Mouse (Mus musculus) kidney, embryonic 16.5 days (tissue): ENCODE measurements around the gene Olfr1495. TPM values are rescaled to one million over a fixed set of nuclear protein-coding genes. Genes with fewer than 3 reads are reported as not detected.
"Not testable (repeated sequence)": the region's sequence is repeated elsewhere in the genome, so short reads cannot be mapped to it uniquely, and the experiment has no call there.

Experiments used
- ATAC-seq: fragments of 200-750 bp; cut with Nextera tagmentation; 2 replicates; pipeline ENCODE4 v1.8.0; 2017; ENCODE audit warnings: moderate TSS enrichment; ENCODE audit not compliant: low FRiP score, low TSS enrichment
- H3K27ac ChIP-seq: fragments of 300-500 bp; sonication (generic); 2 replicates; pipeline ENCODE4 v1.5.1; 2014; ENCODE audit warnings: low read length
- H3K27me3 ChIP-seq: fragments of 300-500 bp; sonication (generic); 2 replicates; pipeline ENCODE4 v1.6.1; 2014; ENCODE audit warnings: low read length, control low read depth, mixed read lengths; ENCODE audit not compliant: insufficient read depth
- H3K36me3 ChIP-seq: fragments of 300-500 bp; sonication (generic); 2 replicates; pipeline ENCODE4 v1.6.1; 2014; ENCODE audit warnings: low read length, control low read depth, mixed read lengths; ENCODE audit not compliant: insufficient read depth
- H3K4me1 ChIP-seq: fragments of 300-500 bp; sonication (generic); 2 replicates; pipeline ENCODE4 v1.6.1; 2014; ENCODE audit warnings: low read length, control low read depth, mixed read lengths; ENCODE audit not compliant: insufficient read depth
- H3K4me2 ChIP-seq: fragments of 300-500 bp; sonication (generic); replicated peaks from 2 replicates; pipeline ENCODE4 v1.6.1; 2014; ENCODE audit warnings: low read depth, low read length
- H3K4me3 ChIP-seq: fragments of 300-500 bp; sonication (generic); 2 replicates; pipeline ENCODE4 v1.5.1; 2014; ENCODE audit warnings: mild to moderate bottlenecking, low read length
- H3K9ac ChIP-seq: fragments of 300-500 bp; sonication (generic); replicated peaks from 2 replicates; pipeline ENCODE4 v1.6.1; 2014; ENCODE audit warnings: low read length
- H3K9me3 ChIP-seq: fragments of 300-500 bp; sonication (generic); 2 replicates; pipeline ENCODE4 v1.6.1; 2016; ENCODE audit warnings: low read length, control low read depth
- WGBS: fragments of 180-500 bp; shearing (Covaris S2); extraction: QIAGEN DNeasy Blood & Tissue Kit; methylation state at CpG from one replicate; pipeline ENCODE4 v1.1.7; 2014; 5-methylcytosine and 5-hydroxymethylcytosine counted together
- polyA plus RNA-seq: library from polyadenylated mRNA; unstranded; fragments of >200 nt; fragmentation: Nextera tagmentation; extraction: Ambion mirVana; gene quantifications from 2 replicates; pipeline ENCODE4 v1.2.1, GENCODE M21; 2015

Gene Olfr1495
- not detected in 2 replicates for polyA plus RNA-seq

DNA sequence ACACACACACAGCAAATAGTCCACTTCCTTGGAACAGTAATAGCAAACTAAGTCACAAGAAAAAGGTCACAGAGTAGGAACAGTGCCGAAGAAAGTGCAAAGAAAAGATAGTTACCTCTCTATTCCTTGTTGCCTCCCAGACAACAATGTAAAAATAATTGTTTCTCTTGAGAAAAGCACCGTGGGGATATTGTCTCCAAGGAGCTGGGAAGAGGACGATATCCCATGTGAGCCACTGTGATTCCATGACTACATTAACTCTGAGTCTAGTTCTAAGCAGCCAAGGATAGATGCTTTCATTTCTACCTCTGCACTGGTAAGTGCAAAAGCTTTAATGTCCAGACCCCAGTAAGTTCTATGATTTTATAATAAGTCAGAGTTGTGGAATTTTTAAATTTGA lies at the start of gene Olfr1495:
TSS of gene Olfr1495 (plus strand) at position 301 of the 400 bp plus-strand sequence.
- H3K9me3 ChIP-seq: no peaks in the 10 kb centered on the region
- no peak within 1 kb of the TSS for H3K4me2 ChIP-seq
- no peaks in the 10 kb centered on the region for H3K27me3 ChIP-seq
- no peak for ATAC-seq
- H3K9ac ChIP-seq: no peak within 1 kb of the TSS
- H3K36me3 ChIP-seq: no peaks in the 10 kb centered on the region
- 77% methylated on average over 3 of the region's 3 CpGs for WGBS
- no peak within 1 kb of the TSS for H3K27ac ChIP-seq
- H3K4me1 ChIP-seq: no peaks in the 10 kb centered on the region
- no peak within 1 kb of the TSS for H3K4me3 ChIP-seq

DNA sequence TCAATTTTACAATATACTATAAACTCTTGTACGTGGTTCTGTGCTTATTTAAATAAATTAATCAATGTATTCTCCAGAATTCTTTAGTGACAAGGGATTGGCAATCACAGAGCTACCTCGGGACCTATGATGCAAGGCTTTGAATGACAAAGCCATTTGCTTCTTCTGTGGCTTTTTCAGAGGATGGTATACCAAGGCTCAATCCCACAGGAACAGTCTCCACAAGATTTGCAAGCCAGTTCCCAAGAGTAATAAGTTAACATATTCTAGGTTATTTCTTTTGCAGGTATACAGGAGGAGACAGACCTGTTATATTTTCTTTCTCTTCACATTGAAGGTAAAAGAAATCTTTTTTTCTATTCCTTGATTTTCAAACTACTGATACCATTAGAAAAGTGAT lies 41.4 kb upstream of the Olfr1495 start, which contains the start of gene Olfr1493-ps1:
TSS of gene Olfr1493-ps1 (plus strand) at position 301 of the 400 bp plus-strand sequence.
- no peak within 1 kb of the TSS for H3K4me2 ChIP-seq
- H3K4me1 ChIP-seq: no peaks in the 10 kb centered on the region
- no peaks in the 10 kb centered on the region for H3K36me3 ChIP-seq
- ATAC-seq: no peak
- 48% methylated on average over 2 of the region's 2 CpGs for WGBS
- H3K9ac ChIP-seq: no peak within 1 kb of the TSS
- no peak within 1 kb of the TSS for H3K4me3 ChIP-seq
- H3K9me3 ChIP-seq: no peaks in the 10 kb centered on the region
- H3K27ac ChIP-seq: no peak within 1 kb of the TSS
- no peaks in the 10 kb centered on the region for H3K27me3 ChIP-seq

GRCm38 (mm10) chr19:13739428-13739827 lies 25.0 kb upstream of the Olfr1495 start, which contains the start of gene Olfr1494:
Olfr1494 (plus strand) TSS chr19:13739728.
- H3K9ac ChIP-seq: no peak within 1 kb of the TSS
- H3K9me3 ChIP-seq: no peaks in the 10 kb centered on the region
- no peak within 1 kb of the TSS for H3K4me2 ChIP-seq
- H3K27me3 ChIP-seq: no peaks in the 10 kb centered on the region
- H3K36me3 ChIP-seq: no peaks in the 10 kb centered on the region
- H3K27ac ChIP-seq: no peak within 1 kb of the TSS
- no peaks in the 10 kb centered on the region for H3K4me1 ChIP-seq
- no peak within 1 kb of the TSS for H3K4me3 ChIP-seq
- WGBS: 75% methylated on average over 4 of the region's 4 CpGs
- ATAC-seq: no peak

DNA sequence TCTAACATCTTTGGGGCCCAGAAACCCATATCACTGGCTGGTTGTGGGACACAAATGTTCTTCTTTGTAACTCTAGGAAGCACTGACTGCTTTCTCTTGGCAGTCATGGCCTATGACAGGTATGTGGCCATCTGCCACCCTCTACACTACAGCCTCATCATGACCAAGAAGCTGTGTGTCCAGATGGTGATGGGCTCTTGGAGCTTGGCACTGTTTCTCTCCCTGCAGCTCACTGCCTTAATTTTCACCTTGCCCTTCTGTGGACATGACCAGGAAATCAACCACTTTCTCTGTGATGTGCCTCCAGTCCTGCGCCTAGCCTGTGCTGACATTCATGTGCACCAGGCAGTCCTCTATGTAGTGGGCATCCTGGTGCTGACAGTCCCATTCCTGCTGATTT lies 15.0 kb upstream of the Olfr1495 start:
- Histone ChIP-seq H3K27ac (no peak overlapping the region), H3K36me3 (no peaks in the 10 kb centered on the region), H3K9ac (no peak overlapping the region), H3K9me3 (0 out of 2 replicates have a peak, but pooled peaks cover 2% of the 10 kb centered on the region), H3K4me2 (no peak overlapping the region), H3K4me1 (no peaks in the 10 kb centered on the region), H3K27me3 (no peaks in the 10 kb centered on the region), H3K4me3 (no peak overlapping the region)
- ATAC-seq: no peak
- 89% methylated on average over 1 of the region's 1 CpGs for WGBS

- no peak for ATAC-seq
Observed at GRCm38 (mm10) chr19:13768565-13769276, 4.3 kb downstream of the Olfr1495 start.

DNA sequence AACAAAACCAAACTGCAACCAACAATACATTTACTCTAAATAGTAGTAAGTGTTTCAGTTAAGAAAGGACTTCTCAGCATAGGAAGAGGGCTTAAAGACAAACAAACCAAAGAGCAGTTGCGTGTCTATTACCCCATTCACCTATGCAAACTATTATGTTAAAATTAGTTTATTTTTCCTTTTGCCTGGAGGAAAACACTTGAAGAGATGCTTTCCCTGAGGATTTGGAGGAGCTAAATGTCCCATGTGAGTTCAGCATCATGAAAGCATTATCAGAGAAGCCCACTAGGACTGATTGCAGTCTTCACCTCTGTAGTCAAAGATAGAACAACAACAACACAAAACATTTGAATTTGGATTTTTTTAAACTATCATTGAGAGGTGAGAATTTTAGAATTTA lies 13.2 kb downstream of the Olfr1495 start, which contains the start of gene Olfr1496:
TSS of gene Olfr1496 (plus strand) at position 301 of the 400 bp plus-strand sequence.
- WGBS: 85% methylated on average over 1 of the region's 1 CpGs
- ATAC-seq: no peak
- no peak within 1 kb of the TSS for H3K4me2 ChIP-seq

More at GRCm38 (mm10) chr19:13768565-13769276, 4.3 kb downstream of the Olfr1495 start:
- Histone ChIP-seq H3K4me3 (no peak overlapping the region), H3K4me2 (no peak overlapping the region), H3K9me3 (no peaks in the 10 kb centered on the region), H3K9ac (no peak overlapping the region), H3K36me3 (no peaks in the 10 kb centered on the region), H3K4me1 (no peaks in the 10 kb centered on the region), H3K27me3 (no peaks in the 10 kb centered on the region), H3K27ac (no peak overlapping the region)
- 87% methylated on average over 9 of the region's 9 CpGs for WGBS

GRCm38 (mm10) chr19:13798102-13798501 lies 33.7 kb downstream of the Olfr1495 start, which contains the start of gene Olfr1497:
Olfr1497 (minus strand) TSS chr19:13798202.
- H3K27ac ChIP-seq: no peak within 1 kb of the TSS
- no peaks in the 10 kb centered on the region for H3K9me3 ChIP-seq
- no peaks in the 10 kb centered on the region for H3K4me1 ChIP-seq
- H3K4me2 ChIP-seq: no peak within 1 kb of the TSS
- H3K9ac ChIP-seq: no peak within 1 kb of the TSS
- H3K36me3 ChIP-seq: no peaks in the 10 kb centered on the region
- ATAC-seq: no peak
- H3K27me3 ChIP-seq: no peaks in the 10 kb centered on the region
- no peak within 1 kb of the TSS for H3K4me3 ChIP-seq

More for the DNA sequence above, 13.2 kb downstream of the Olfr1495 start, which contains the start of gene Olfr1496:
- no peaks in the 10 kb centered on the region for H3K4me1 ChIP-seq
- H3K27me3 ChIP-seq: no peaks in the 10 kb centered on the region
- no peaks in the 10 kb centered on the region for H3K9me3 ChIP-seq
- no peak within 1 kb of the TSS for H3K9ac ChIP-seq
- H3K4me3 ChIP-seq: no peak within 1 kb of the TSS
- no peak within 1 kb of the TSS for H3K27ac ChIP-seq
- H3K36me3 ChIP-seq: no peaks in the 10 kb centered on the region

GRCm38 (mm10) chr19:13805486-13805885 lies 41.1 kb downstream of the Olfr1495 start:
- 76% methylated on average over 1 of the region's 1 CpGs for WGBS
- H3K9me3 ChIP-seq, H3K4me3 ChIP-seq, H3K27me3 ChIP-seq, H3K9ac ChIP-seq, H3K36me3 ChIP-seq, ATAC-seq, H3K4me1 ChIP-seq, H3K4me2 ChIP-seq, H3K27ac ChIP-seq: not testable (repeated sequence)

- Histone ChIP-seq H3K4me1 (no peaks in the 10 kb centered on the region), H3K4me3 (no peak overlapping the region), H3K9me3 (no peaks in the 10 kb centered on the region), H3K36me3 (no peaks in the 10 kb centered on the region), H3K27me3 (no peaks in the 10 kb centered on the region), H3K4me2 (no peak overlapping the region), H3K27ac (no peak overlapping the region), H3K9ac (no peak overlapping the region)
- ATAC-seq: no peak
- 53% methylated on average over 2 of the region's 2 CpGs for WGBS
Observed at GRCm38 (mm10) chr19:13812823-13813222, 48.4 kb downstream of the Olfr1495 start.

DNA sequence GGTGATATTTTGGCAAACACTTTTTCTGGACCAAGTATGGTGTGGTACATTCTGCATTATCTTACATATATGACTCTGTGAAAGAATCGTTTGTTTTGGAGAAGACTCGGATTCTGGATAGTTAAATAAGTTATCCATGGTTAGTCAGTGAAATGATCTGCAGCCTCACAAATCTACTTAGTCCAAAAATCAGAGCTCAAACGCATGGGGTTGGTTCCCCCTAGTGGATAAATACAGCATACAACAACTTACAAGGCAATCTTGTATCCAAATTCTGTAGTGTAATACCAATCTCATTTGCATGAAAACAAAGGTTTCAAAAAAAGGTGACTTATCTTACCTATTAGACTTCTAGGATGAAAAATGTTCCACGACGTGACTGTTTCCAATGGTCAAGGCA lies 54.4 kb downstream of the Olfr1495 start:
- no peaks in the 10 kb centered on the region for H3K36me3 ChIP-seq
- 35% methylated on average over 5 of the region's 5 CpGs for WGBS
- H3K9me3 ChIP-seq: no peaks in the 10 kb centered on the region
- H3K9ac ChIP-seq: no peak overlapping the region
- H3K4me1 ChIP-seq: no peaks in the 10 kb centered on the region
- H3K4me2 ChIP-seq: no peak overlapping the region
- ATAC-seq: no peak
- H3K27ac ChIP-seq: no peak overlapping the region
- no peaks in the 10 kb centered on the region for H3K27me3 ChIP-seq
- no peak overlapping the region for H3K4me3 ChIP-seq
